Mouse (Mus musculus): ENCODE results near the gene Rpl12.

Gene Rpl12

GRCm38 (mm10) chr2:32940483-32940882 lies 20.9 kb upstream of the Rpl12 start:
- DNase-seq (ENCODE audit: low spot score), result no peak

- DNase-seq (ENCODE audit: low spot score), result no peak
These were observed 13.9 kb upstream of the Rpl12 start for GRCm38 (mm10) chr2:32947454-32947853.

- no peak for DNase-seq (ENCODE audit: low spot score)
These were observed 6.8 kb upstream of the Rpl12 start for GRCm38 (mm10) chr2:32954581-32954980.

- DNase-seq (ENCODE audit: low spot score), result peak; percentile 31
These were observed 4.0 kb upstream of the Rpl12 start for GRCm38 (mm10) chr2:32957344-32957743.

GRCm38 (mm10) chr2:32960273-32960672 lies 1.1 kb upstream of the Rpl12 start:
- DNase-seq (ENCODE audit: low spot score), result no peak

- peak; percentile 42 for DNase-seq (ENCODE audit: low spot score)
These were observed 909 bp downstream of the Rpl12 start for GRCm38 (mm10) chr2:32962062-32962874.

- DNase-seq (ENCODE audit: low spot score), result no peak
These were observed 1.5 kb downstream of the Rpl12 start for GRCm38 (mm10) chr2:32962875-32963220.

- no peak for DNase-seq (ENCODE audit: low spot score)
These were observed 2.2 kb downstream of the Rpl12 start for GRCm38 (mm10) chr2:32963544-32963943.

- DNase-seq (ENCODE audit: low spot score), result no peak
These were observed 2.6 kb downstream of the Rpl12 start for GRCm38 (mm10) chr2:32963981-32964380.

GRCm38 (mm10) chr2:32964659-32965457 lies 3.5 kb downstream of the Rpl12 start:
- peak; percentile 30 for DNase-seq (ENCODE audit: low spot score)

- peak; percentile 47 for DNase-seq (ENCODE audit: low spot score)
These were observed 4.3 kb downstream of the Rpl12 start for GRCm38 (mm10) chr2:32965511-32966183.

GRCm38 (mm10) chr2:32966184-32966688 lies 4.9 kb downstream of the Rpl12 start:
- no peak for DNase-seq (ENCODE audit: low spot score)

GRCm38 (mm10) chr2:32966689-32967631 lies 5.6 kb downstream of the Rpl12 start:
- peak; percentile 90 for DNase-seq (ENCODE audit: low spot score)

- DNase-seq (ENCODE audit: low spot score), result no peak
These were observed 6.8 kb downstream of the Rpl12 start for GRCm38 (mm10) chr2:32968024-32968614.

- DNase-seq (ENCODE audit: low spot score), result no peak
These were observed 8.0 kb downstream of the Rpl12 start for GRCm38 (mm10) chr2:32969326-32969725.

- DNase-seq (ENCODE audit: low spot score), result no peak
These were observed 9.9 kb downstream of the Rpl12 start for GRCm38 (mm10) chr2:32971235-32971634.

- no peak for DNase-seq (ENCODE audit: low spot score)
These were observed 12.9 kb downstream of the Rpl12 start for GRCm38 (mm10) chr2:32974216-32974615.

- DNase-seq (ENCODE audit: low spot score), result no peak
These were observed 15.8 kb downstream of the Rpl12 start for GRCm38 (mm10) chr2:32977114-32977513.

- DNase-seq (ENCODE audit: low spot score), result no peak
These were observed 17.3 kb downstream of the Rpl12 start for GRCm38 (mm10) chr2:32978675-32979074.

- DNase-seq (ENCODE audit: low spot score), result no peak
These were observed 18.3 kb downstream of the Rpl12 start for GRCm38 (mm10) chr2:32979675-32980074.

GRCm38 (mm10) chr2:32981281-32981680 lies 19.9 kb downstream of the Rpl12 start:
- peak; percentile 24 for DNase-seq (ENCODE audit: low spot score)

All from embryo, embryonic 10.5 days (tissue).